26 mouse cellular contexts compared by ENCODE assay signal in the genomic region with DNA sequence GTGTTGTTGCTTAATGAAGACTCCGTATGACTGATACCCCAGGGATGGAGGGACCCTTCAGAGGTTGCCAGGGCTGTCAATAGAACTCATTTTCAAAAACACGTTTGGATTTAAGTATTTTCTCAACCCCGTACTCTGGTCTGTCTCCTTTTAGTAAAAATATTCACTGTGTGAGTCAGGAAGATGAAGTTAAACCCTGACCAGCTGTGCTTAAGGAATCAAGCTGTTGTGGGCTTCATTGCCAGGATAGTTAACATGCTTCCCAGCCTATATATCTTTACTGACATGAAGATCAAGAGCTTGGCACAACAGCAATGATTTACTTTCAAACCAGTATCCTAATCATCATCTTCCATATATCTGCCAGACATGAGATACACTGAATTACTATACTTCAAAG.
"Had no signal": no experiment of that assay in that cellular context is flagged by ENCODE, and none has a peak within 500 bp of the region (broad histone marks: within the 10 kb centered on the region; RNA-seq: fewer than 3 reads in every experiment).

No protein-coding gene starts in this region.

- H3K4me2 ChIP-seq: heart, embryonic 11.5 days; heart, embryonic 13.5 days; heart, embryonic 15.5 days; hindbrain, embryonic 13.5 days; hindbrain, embryonic 15.5 days; limb, embryonic 13.5 days; limb, embryonic 15.5 days; liver, embryonic 11.5 days; liver, embryonic 13.5 days; liver, embryonic 15.5 days had no signal

- DNase-seq: gastrocnemius, postnatal 14 days; gastrocnemius, postnatal 36 days; heart, adult 11 months; heart, adult 2 months; heart, postnatal 14 days; heart, postnatal 36 days; kidney, adult 11 months; kidney, adult 2 months; kidney, adult 9 months; kidney, postnatal 14 days; kidney, postnatal 36 days; layer of hippocampus, adult 9-11 months; layer of hippocampus, postnatal 36 days; left cerebral cortex, postnatal 4 days; liver, embryonic 13.5 days had no signal

- ATAC-seq: hindbrain, postnatal 0 days; intestine, embryonic 16.5 days had no signal

- H3K4me3 ChIP-seq: heart, adult 2 months; heart, embryonic 13.5 days; heart, embryonic 15.5 days; hindbrain, embryonic 13.5 days; hindbrain, embryonic 15.5 days; limb, embryonic 13.5 days; limb, embryonic 15.5 days; liver, embryonic 13.5 days; liver, embryonic 15.5 days had no signal

- H3K27me3 ChIP-seq: heart, embryonic 13.5 days; heart, embryonic 15.5 days; hindbrain, embryonic 13.5 days; hindbrain, embryonic 15.5 days; limb, embryonic 13.5 days; limb, embryonic 15.5 days; liver, embryonic 13.5 days; liver, embryonic 15.5 days had no signal

- H3K36me3 ChIP-seq: heart, embryonic 13.5 days; heart, embryonic 15.5 days; hindbrain, embryonic 13.5 days; hindbrain, embryonic 15.5 days; limb, embryonic 13.5 days; limb, embryonic 15.5 days; liver, embryonic 13.5 days; liver, embryonic 15.5 days had no signal
